Mouse (Mus musculus): ENCODE measurements around the gene Stk38l. TPM values are rescaled to one million over a fixed set of nuclear protein-coding genes. Genes with fewer than 3 reads are reported as not detected.

Stk38l gene
- 6.9 and 7.2 TPM in 2 replicates for polyA plus RNA-seq (2012; rRNA removed)

GRCm38 (mm10) chr6:146724581-146725383, at the start of gene Stk38l:
TSS of gene Stk38l (plus strand) at chr6:146724995.

DNA sequence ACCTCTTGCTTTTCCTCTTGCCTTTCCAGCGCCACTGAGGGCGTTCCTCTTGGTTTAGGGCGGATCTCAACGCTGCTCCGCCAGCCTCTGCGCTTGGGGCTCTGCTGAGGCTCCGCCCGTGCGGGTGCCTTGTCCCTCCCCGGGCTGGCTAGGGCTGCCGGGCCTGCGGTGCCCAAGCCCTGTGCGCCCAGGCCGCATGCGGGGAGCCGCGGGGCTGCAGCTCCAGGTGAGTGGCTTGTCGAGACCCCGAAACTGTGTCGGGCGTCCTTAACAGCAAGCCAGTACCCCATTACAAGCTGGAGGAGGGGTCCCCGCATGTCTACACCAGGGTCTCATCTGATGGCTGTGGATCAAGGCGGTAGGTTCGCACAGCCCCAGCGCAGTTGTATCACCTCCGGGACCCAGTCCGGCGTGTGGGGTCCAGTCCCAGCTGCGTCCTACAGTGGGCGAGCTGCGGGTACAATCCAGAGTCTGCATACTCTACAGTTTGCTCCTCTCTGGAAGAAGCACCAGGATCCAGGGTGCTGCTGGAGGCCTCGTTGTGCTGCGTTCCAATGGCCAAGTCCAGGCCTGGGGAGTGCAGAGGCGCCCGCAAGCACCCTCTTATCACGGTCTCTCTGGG, 71.2 kb downstream of the Stk38l start, which contains the start of gene Arntl2:
Gene Arntl2, plus strand, starts transcription at position 132 of the 622 bp plus-strand sequence.

Other genes starting within 250 kb of the Stk38l start
- 2.2 and 2.7 TPM in 2 replicates for gene Itpr2, start 222.8 kb upstream of the Stk38l start, polyA plus RNA-seq (2012; rRNA removed)
- 31.7 and 33.6 TPM in 2 replicates for gene Fgfr1op2, start 147.8 kb upstream of the Stk38l start, polyA plus RNA-seq (2012; rRNA removed)
- 56.2 and 56.4 TPM in 2 replicates for gene Ints13, start 147.2 kb upstream of the Stk38l start, polyA plus RNA-seq (2012; rRNA removed)
- gene Med21, start 82.4 kb upstream of the Stk38l start, polyA plus RNA-seq (2012; rRNA removed) = 82.2 and 90.9 TPM in 2 replicates
- 18.8 TPM in 2 replicates for gene Tm7sf3, start 82.2 kb upstream of the Stk38l start, polyA plus RNA-seq (2012; rRNA removed)
- 11.8 and 14.5 TPM in 2 replicates for gene Arntl2, start 71.1 kb downstream of the Stk38l start, polyA plus RNA-seq (2012; rRNA removed)
- not detected in 2 replicates for gene Smco2, start 125.1 kb downstream of the Stk38l start, polyA plus RNA-seq (2012; rRNA removed)
- 25.2 and 25.8 TPM in 2 replicates for gene Ppfibp1, start 163.5 kb downstream of the Stk38l start, polyA plus RNA-seq (2012; rRNA removed)
- gene 1700034J05Rik, start 229.4 kb downstream of the Stk38l start, polyA plus RNA-seq (2012; rRNA removed) = not detected in 2 replicates